ENCODE assay signal across 21 mouse cellular contexts in genomic region chr3:3829020-3829419, GRCm38 (mm10).
DNase-seq lines count a peak whose midpoint lies in the region; ATAC-seq and TF ChIP-seq lines count a peak whose summit lies in the region.
"Had no signal": no experiment of that assay in that cellular context is flagged by ENCODE, and none has a peak within 500 bp of the region (broad histone marks: within the 10 kb centered on the region; RNA-seq: fewer than 3 reads in every experiment).

No protein-coding gene starts in this region.

- no peak for TF ChIP-seq POLR2A in heart, adult 2 months (IDR thresholded peaks at IDR 0.05; ENCODE audit: insufficient read depth, low read depth, low read length)

- intact Hi-C loops in heart, postnatal 36 days (cut with DNase I): no loop called here
- intact Hi-C loops in heart, adult 2 months (cut with DNase I): no loop called here

- no peaks in the 10 kb centered on the region for H3K79me2 ChIP-seq in heart, adult 2 months (replicated peaks; ENCODE audit: control insufficient read depth, insufficient read depth, low read length)

- H3K27ac ChIP-seq in heart, embryonic 10.5 days: no peak overlapping the region
- no peak overlapping the region for H3K27ac ChIP-seq in heart, adult 2 months
- H3K27ac ChIP-seq in midbrain, embryonic 12.5 days (replicated peaks): no peak overlapping the region
- H3K27ac ChIP-seq in midbrain, embryonic 11.5 days (ENCODE audit: low read depth, low read length): no peak overlapping the region

- no peaks in the 10 kb centered on the region for H3K27me3 ChIP-seq in heart, embryonic 10.5 days (ENCODE audit: insufficient read depth, poor library complexity, severe bottlenecking)
- no peaks in the 10 kb centered on the region for H3K27me3 ChIP-seq in heart, adult 2 months (ENCODE audit: control insufficient read depth, insufficient read depth, low read length)
- no peaks in the 10 kb centered on the region for H3K27me3 ChIP-seq in midbrain, embryonic 12.5 days
- no peaks in the 10 kb centered on the region for H3K27me3 ChIP-seq in midbrain, embryonic 11.5 days (ENCODE audit: control insufficient read depth, insufficient read depth, low read length)
- H3K27me3 ChIP-seq: CH12.LX had no signal

- H3K4me2 ChIP-seq in midbrain, embryonic 12.5 days (replicated peaks): no peak overlapping the region
- H3K4me2 ChIP-seq in midbrain, embryonic 11.5 days: no peak overlapping the region

- no peak for TF ChIP-seq EP300 in heart, adult 2 months (IDR thresholded peaks at IDR 0.05; ENCODE audit: insufficient read depth, low read depth, low read length)

- no peak overlapping the region for H3K4me3 ChIP-seq in heart, embryonic 10.5 days
- H3K4me3 ChIP-seq in heart, adult 2 months: no peak overlapping the region
- no peak overlapping the region for H3K4me3 ChIP-seq in midbrain, embryonic 12.5 days
- H3K4me3 ChIP-seq in midbrain, embryonic 11.5 days (ENCODE audit: low read depth, low read length): no peak overlapping the region

- no peak overlapping the region for H3K9ac ChIP-seq in heart, adult 2 months (ENCODE audit: low read depth, low read length)
- H3K9ac ChIP-seq in midbrain, embryonic 12.5 days (replicated peaks): no peak overlapping the region
- H3K9ac ChIP-seq in midbrain, embryonic 11.5 days (ENCODE audit: low read length): no peak overlapping the region

- WGBS in heart, embryonic 10.5 days: 61% methylated on average over 4 of the region's 4 CpGs
- 40% methylated on average over 4 of the region's 4 CpGs for WGBS in heart, adult 2 months
- WGBS in midbrain, embryonic 12.5 days: 79% methylated on average over 4 of the region's 4 CpGs
- WGBS in midbrain, embryonic 11.5 days: 67% methylated on average over 4 of the region's 4 CpGs

- H3K36me3 ChIP-seq in heart, embryonic 10.5 days: no peaks in the 10 kb centered on the region
- H3K36me3 ChIP-seq in heart, adult 2 months (ENCODE audit: control insufficient read depth, insufficient read depth, low read length): no peaks in the 10 kb centered on the region
- no peaks in the 10 kb centered on the region for H3K36me3 ChIP-seq in midbrain, embryonic 12.5 days
- no peaks in the 10 kb centered on the region for H3K36me3 ChIP-seq in midbrain, embryonic 11.5 days (ENCODE audit: control insufficient read depth, insufficient read depth, low read length)
- H3K36me3 ChIP-seq: G1E had no signal

- H3K9me3 ChIP-seq in heart, embryonic 10.5 days: 0 out of 2 replicates have a peak, but pooled peaks cover 3% of the 10 kb centered on the region
- H3K9me3 ChIP-seq in midbrain, embryonic 12.5 days: 0 out of 2 replicates have a peak, but pooled peaks cover 6% of the 10 kb centered on the region
- H3K9me3 ChIP-seq in midbrain, embryonic 11.5 days (ENCODE audit: control insufficient read depth, low read length): no peaks in the 10 kb centered on the region

- TF ChIP-seq CTCF in heart, adult 2 months (IDR thresholded peaks at IDR 0.05): no peak

- H3K4me1 ChIP-seq in heart, embryonic 10.5 days: no peaks in the 10 kb centered on the region
- no peaks in the 10 kb centered on the region for H3K4me1 ChIP-seq in heart, adult 2 months (ENCODE audit: control insufficient read depth, insufficient read depth, low read length)
- H3K4me1 ChIP-seq in midbrain, embryonic 12.5 days: no peaks in the 10 kb centered on the region
- H3K4me1 ChIP-seq in midbrain, embryonic 11.5 days (ENCODE audit: control insufficient read depth, insufficient read depth, low read length): no peaks in the 10 kb centered on the region

- ATAC-seq in midbrain, embryonic 12.5 days (ENCODE audit: low FRiP score, low read depth): 0 out of 2 replicates have a peak, but pooled peaks have one; percentile 33
- ATAC-seq in midbrain, embryonic 11.5 days (ENCODE audit: low FRiP score): no peak
- ATAC-seq: activated CD4-positive, CD25-positive, alpha-beta regulatory T cell, adult 4 months; CD4-positive, CD25-positive, alpha-beta regulatory T cell, adult 4 months; Patski had no signal

- DNase-seq in heart, adult 11 months: peak; percentile 56
- no peak for DNase-seq in heart, postnatal 36 days
- peak; percentile 58 for DNase-seq in heart, embryonic 10.5 days (ENCODE audit: low spot score)
- DNase-seq in heart, adult 2 months: no peak
- DNase-seq in midbrain, embryonic 11.5 days (ENCODE audit: low spot score, missing footprints): no peak
- DNase-seq: adrenal gland, adult 2 months; adrenal gland, adult 8-10 months; adrenal gland, postnatal 10 days; adrenal gland, postnatal 14 days; adrenal gland, postnatal 25 days; adrenal gland, postnatal 36 days; B cell, adult 2 months; cerebellum, adult 11 months; cerebellum, adult 11-12 months; cerebellum, adult 18-20 months had no signal

Comparison
In these comparisons a context has a peak if more than half of its experiments do, and no peak if none do; other contexts are left out.
1. DNase-seq: peak in heart, adult 11 months (single experiment) and heart, embryonic 10.5 days (single experiment); none in heart, postnatal 36 days (0 of 2), heart, adult 2 months (0 of 2) and midbrain, embryonic 11.5 days (single experiment).